Mouse (Mus musculus): ENCODE measurements around the gene Ednrb. TPM values are rescaled to one million over a fixed set of nuclear protein-coding genes. Genes with fewer than 3 reads are reported as not detected.
"Not testable (repeated sequence)": the region's sequence is repeated elsewhere in the genome, so short reads cannot be mapped to it uniquely, and the experiment has no call there.

The Ednrb gene
- polyA plus RNA-seq, 1 experiment: not detected

GRCm38 (mm10) chr14:103787547-103787946 lies 56.7 kb downstream of the Ednrb start:
- H3K36me3 ChIP-seq (ENCODE audit: control insufficient read depth, insufficient read depth): no peaks in the 10 kb centered on the region
- H3K79me3 ChIP-seq (ENCODE audit: low read depth): no peaks in the 10 kb centered on the region
- H3ac ChIP-seq (ENCODE audit: control insufficient read depth, insufficient read length, low read depth): no peak overlapping the region
- no peak for TF ChIP-seq FOSL1 (IDR thresholded peaks at IDR 0.05; ENCODE audit: insufficient read depth, low read length, poor library complexity, severe bottlenecking)
- no peak for TF ChIP-seq MYOD1 (IDR thresholded peaks at IDR 0.05; ENCODE audit: control insufficient read depth, insufficient read length, low read depth)
- H3K4me3 ChIP-seq (ENCODE audit: insufficient read depth, poor library complexity, severe bottlenecking): no peak overlapping the region
- no peaks in the 10 kb centered on the region for H3K27me3 ChIP-seq (ENCODE audit: control insufficient read depth, insufficient read depth, insufficient read length)
- H3K79me2 ChIP-seq (ENCODE audit: control insufficient read depth, insufficient read depth): no peaks in the 10 kb centered on the region

GRCm38 (mm10) chr14:103785096-103785965 lies 58.9 kb downstream of the Ednrb start:
- no peaks in the 10 kb centered on the region for H3K79me2 ChIP-seq (ENCODE audit: control insufficient read depth, insufficient read depth)
- H3K4me3 ChIP-seq (ENCODE audit: insufficient read depth, poor library complexity, severe bottlenecking): no peak overlapping the region
- no peak for TF ChIP-seq MAX (IDR thresholded peaks at IDR 0.05)
- TF ChIP-seq MYOD1 (IDR thresholded peaks at IDR 0.05; ENCODE audit: control insufficient read depth, insufficient read length, low read depth): no peak
- TF ChIP-seq USF1 (IDR thresholded peaks at IDR 0.05; ENCODE audit: low read depth): no peak
- no peak for TF ChIP-seq FOSL1 (IDR thresholded peaks at IDR 0.05; ENCODE audit: insufficient read depth, low read length, poor library complexity, severe bottlenecking)
- TF ChIP-seq CTCF (IDR thresholded peaks at IDR 0.05; ENCODE audit: control insufficient read depth, insufficient read depth, insufficient read length): no peak
- no peak for TF ChIP-seq CEBPB (IDR thresholded peaks at IDR 0.05; ENCODE audit: low read depth)
- no peak for TF ChIP-seq MYOG (IDR thresholded peaks at IDR 0.05; ENCODE audit: control insufficient read depth, extremely low read depth, insufficient read length)
- no peaks in the 10 kb centered on the region for H3K79me3 ChIP-seq (ENCODE audit: low read depth)
- no peak overlapping the region for H3ac ChIP-seq (ENCODE audit: control insufficient read depth, insufficient read length, low read depth)
- no peaks in the 10 kb centered on the region for H3K36me3 ChIP-seq (ENCODE audit: control insufficient read depth, insufficient read depth)
- no peaks in the 10 kb centered on the region for H3K27me3 ChIP-seq (ENCODE audit: control insufficient read depth, insufficient read depth, insufficient read length)

GRCm38 (mm10) chr14:103780336-103780735 lies 63.9 kb downstream of the Ednrb start:
- H3K4me3 ChIP-seq (ENCODE audit: insufficient read depth, poor library complexity, severe bottlenecking); H3K79me2 ChIP-seq (ENCODE audit: control insufficient read depth, insufficient read depth); H3K36me3 ChIP-seq (ENCODE audit: control insufficient read depth, insufficient read depth); H3ac ChIP-seq (ENCODE audit: control insufficient read depth, insufficient read length, low read depth); H3K27me3 ChIP-seq (ENCODE audit: control insufficient read depth, insufficient read depth, insufficient read length); H3K79me3 ChIP-seq (ENCODE audit: low read depth): not testable (repeated sequence)

- Histone ChIP-seq H3K79me2 (ENCODE audit: control insufficient read depth, insufficient read depth) (no peaks in the 10 kb centered on the region), H3K79me3 (ENCODE audit: low read depth) (no peaks in the 10 kb centered on the region), H3ac (ENCODE audit: control insufficient read depth, insufficient read length, low read depth) (no peak overlapping the region), H3K4me3 (ENCODE audit: insufficient read depth, poor library complexity, severe bottlenecking) (no peak overlapping the region), H3K36me3 (ENCODE audit: control insufficient read depth, insufficient read depth) (no peaks in the 10 kb centered on the region), H3K27me3 (ENCODE audit: control insufficient read depth, insufficient read depth, insufficient read length) (no peaks in the 10 kb centered on the region)
- TF ChIP-seq FOSL1 (IDR thresholded peaks at IDR 0.05; ENCODE audit: insufficient read depth, low read length, poor library complexity, severe bottlenecking): no peak
- no peak for TF ChIP-seq MYOG (IDR thresholded peaks at IDR 0.05; ENCODE audit: control insufficient read depth, extremely low read depth, insufficient read length)
- TF ChIP-seq CTCF (IDR thresholded peaks at IDR 0.05; ENCODE audit: control insufficient read depth, insufficient read depth, insufficient read length): no peak
- TF ChIP-seq MYOD1 (IDR thresholded peaks at IDR 0.05; ENCODE audit: control insufficient read depth, insufficient read length, low read depth): no peak
- TF ChIP-seq MAX (IDR thresholded peaks at IDR 0.05): no peak
- TF ChIP-seq CEBPB (IDR thresholded peaks at IDR 0.05; ENCODE audit: low read depth): no peak
- no peak for TF ChIP-seq USF1 (IDR thresholded peaks at IDR 0.05; ENCODE audit: low read depth)
Measured at GRCm38 (mm10) chr14:103779276-103779675, 64.9 kb downstream of the Ednrb start.

- Histone ChIP-seq H3ac (ENCODE audit: control insufficient read depth, insufficient read length, low read depth) (no peak overlapping the region), H3K79me3 (ENCODE audit: low read depth) (no peaks in the 10 kb centered on the region), H3K79me2 (ENCODE audit: control insufficient read depth, insufficient read depth) (no peaks in the 10 kb centered on the region), H3K4me3 (ENCODE audit: insufficient read depth, poor library complexity, severe bottlenecking) (no peak overlapping the region), H3K36me3 (ENCODE audit: control insufficient read depth, insufficient read depth) (no peaks in the 10 kb centered on the region), H3K27me3 (ENCODE audit: control insufficient read depth, insufficient read depth, insufficient read length) (no peaks in the 10 kb centered on the region)
- no peak for TF ChIP-seq FOSL1 (IDR thresholded peaks at IDR 0.05; ENCODE audit: insufficient read depth, low read length, poor library complexity, severe bottlenecking)
- no peak for TF ChIP-seq MYOG (IDR thresholded peaks at IDR 0.05; ENCODE audit: control insufficient read depth, extremely low read depth, insufficient read length)
- TF ChIP-seq MYOD1 (IDR thresholded peaks at IDR 0.05; ENCODE audit: control insufficient read depth, insufficient read length, low read depth): no peak
- no peak for TF ChIP-seq MAX (IDR thresholded peaks at IDR 0.05)
- TF ChIP-seq CTCF (IDR thresholded peaks at IDR 0.05; ENCODE audit: control insufficient read depth, insufficient read depth, insufficient read length): no peak
- TF ChIP-seq CEBPB (IDR thresholded peaks at IDR 0.05; ENCODE audit: low read depth): no peak
- no peak for TF ChIP-seq USF1 (IDR thresholded peaks at IDR 0.05; ENCODE audit: low read depth)
Measured at GRCm38 (mm10) chr14:103778533-103779151, 65.6 kb downstream of the Ednrb start.

- H3K79me3 ChIP-seq (ENCODE audit: low read depth): no peaks in the 10 kb centered on the region
- TF ChIP-seq MYOG (IDR thresholded peaks at IDR 0.05; ENCODE audit: control insufficient read depth, extremely low read depth, insufficient read length) (no peak), USF1 (IDR thresholded peaks at IDR 0.05; ENCODE audit: low read depth) (no peak), CTCF (IDR thresholded peaks at IDR 0.05; ENCODE audit: control insufficient read depth, insufficient read depth, insufficient read length) (no peak), CEBPB (IDR thresholded peaks at IDR 0.05; ENCODE audit: low read depth) (no peak), FOSL1 (IDR thresholded peaks at IDR 0.05; ENCODE audit: insufficient read depth, low read length, poor library complexity, severe bottlenecking) (no peak), MAX (IDR thresholded peaks at IDR 0.05) (no peak), MYOD1 (IDR thresholded peaks at IDR 0.05; ENCODE audit: control insufficient read depth, insufficient read length, low read depth) (no peak)
- no peaks in the 10 kb centered on the region for H3K27me3 ChIP-seq (ENCODE audit: control insufficient read depth, insufficient read depth, insufficient read length)
- no peak overlapping the region for H3K4me3 ChIP-seq (ENCODE audit: insufficient read depth, poor library complexity, severe bottlenecking)
- no peaks in the 10 kb centered on the region for H3K79me2 ChIP-seq (ENCODE audit: control insufficient read depth, insufficient read depth)
- no peak overlapping the region for H3ac ChIP-seq (ENCODE audit: control insufficient read depth, insufficient read length, low read depth)
- H3K36me3 ChIP-seq (ENCODE audit: control insufficient read depth, insufficient read depth): no peaks in the 10 kb centered on the region
Measured at GRCm38 (mm10) chr14:103778009-103778431, 66.2 kb downstream of the Ednrb start.
